Mouse (Mus musculus) frontal cortex, postnatal 36 days (tissue): ENCODE data around the gene Dmap1.
A peak's percentile ranks its signal among the peaks of the same experiment; 100 is the strongest.

Experiments
- DNase-seq, 2 experiments: peaks; one replicate each; pipeline ENCODE4 v3.0.0; 2022; ENCODE audit warnings: low spot score in 2 of 2

Dmap1 gene

GRCm38 (mm10) chr4:117681931-117682461, at the start of gene Dmap1:
Gene Dmap1, minus strand, starts transcription at chr4:117682273.
- DNase-seq, result peak; percentile 83 to 92

- no peak for DNase-seq
These were observed 42.0 kb upstream of the Dmap1 start, which contains the start of gene Gm12845 for GRCm38 (mm10) chr4:117724112-117724511. Gene Gm12845, plus strand, starts transcription at chr4:117724412.

- DNase-seq, result no peak
These were observed 31.4 kb upstream of the Dmap1 start for GRCm38 (mm10) chr4:117713303-117714098.

- DNase-seq, result no peak
These were observed 30.2 kb upstream of the Dmap1 start for GRCm38 (mm10) chr4:117712314-117712713.

GRCm38 (mm10) chr4:117708780-117709550, 26.9 kb upstream of the Dmap1 start:
- DNase-seq, result no peak

- peak; percentile 33 to 72 for DNase-seq
These were observed 23.3 kb upstream of the Dmap1 start for GRCm38 (mm10) chr4:117705361-117705760.

- no peak for DNase-seq
These were observed 4.3 kb upstream of the Dmap1 start for GRCm38 (mm10) chr4:117686354-117686753.

GRCm38 (mm10) chr4:117683048-117683768, 1.1 kb upstream of the Dmap1 start:
- no peak for DNase-seq

- no peak for DNase-seq
These were observed 390 bp upstream of the Dmap1 start for GRCm38 (mm10) chr4:117682463-117682862.

- DNase-seq, result no peak
These were observed 1.1 kb downstream of the Dmap1 start for GRCm38 (mm10) chr4:117680963-117681362.

- DNase-seq, result peak; percentile 82 to 90
These were observed 5.2 kb downstream of the Dmap1 start for GRCm38 (mm10) chr4:117676903-117677302.

- DNase-seq, result no peak
These were observed 8.2 kb downstream of the Dmap1 start for GRCm38 (mm10) chr4:117673901-117674300.

GRCm38 (mm10) chr4:117672042-117672441, 10.0 kb downstream of the Dmap1 start:
- DNase-seq, result no peak

- DNase-seq, result no peak
These were observed 12.2 kb downstream of the Dmap1 start for GRCm38 (mm10) chr4:117669874-117670273.

GRCm38 (mm10) chr4:117666054-117666453, 16.0 kb downstream of the Dmap1 start:
- DNase-seq, result no peak

- peak in 1 of 2 experiments; percentile 59 for DNase-seq
These were observed 16.5 kb downstream of the Dmap1 start for GRCm38 (mm10) chr4:117665531-117665930.

GRCm38 (mm10) chr4:117664411-117665137, 17.5 kb downstream of the Dmap1 start:
- no peak for DNase-seq

GRCm38 (mm10) chr4:117660001-117660400, 22.1 kb downstream of the Dmap1 start:
- DNase-seq, result no peak

GRCm38 (mm10) chr4:117658582-117659444, 23.3 kb downstream of the Dmap1 start:
- no peak for DNase-seq

GRCm38 (mm10) chr4:117657646-117658045, 24.4 kb downstream of the Dmap1 start:
- peak; percentile 46 to 61 for DNase-seq
